Mouse (Mus musculus) ZHBTc4 (cell line): ENCODE data around the gene Ipo7.

Experiments used
- DNase-seq: peaks from one replicate; pipeline ENCODE4 v3.0.0-alpha.2; 2011; ENCODE audit warnings: low read depth, low spot score

The Ipo7 gene

DNA sequence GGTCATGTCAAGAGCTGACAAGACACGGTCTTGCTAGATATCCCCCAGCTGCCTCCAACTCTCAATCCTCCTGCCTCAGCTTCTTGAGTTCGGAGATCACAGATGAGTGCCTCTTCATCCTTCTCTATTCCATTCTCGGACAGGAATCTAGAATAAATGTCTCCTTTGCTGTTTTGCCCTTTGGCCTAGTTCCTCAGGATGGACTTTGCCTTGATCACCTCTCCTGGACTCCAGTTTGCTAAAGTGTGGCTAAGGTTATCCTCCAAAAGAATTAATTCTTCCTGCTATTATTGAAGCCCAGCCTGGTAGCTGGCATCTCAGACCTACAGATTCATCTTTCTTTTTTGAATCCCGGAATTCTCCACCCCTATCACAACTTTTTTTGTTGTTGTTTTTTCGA is 87.0 kb downstream of the Ipo7 start:
- DNase-seq = no peak
